Mouse (Mus musculus): ENCODE results near the gene Gm10188. TPM values are rescaled to one million over a fixed set of nuclear protein-coding genes. Genes with fewer than 3 reads are reported as not detected.

Gm10188 gene
- polyA plus RNA-seq, 1 experiment from 2014 or later = not detected

DNA sequence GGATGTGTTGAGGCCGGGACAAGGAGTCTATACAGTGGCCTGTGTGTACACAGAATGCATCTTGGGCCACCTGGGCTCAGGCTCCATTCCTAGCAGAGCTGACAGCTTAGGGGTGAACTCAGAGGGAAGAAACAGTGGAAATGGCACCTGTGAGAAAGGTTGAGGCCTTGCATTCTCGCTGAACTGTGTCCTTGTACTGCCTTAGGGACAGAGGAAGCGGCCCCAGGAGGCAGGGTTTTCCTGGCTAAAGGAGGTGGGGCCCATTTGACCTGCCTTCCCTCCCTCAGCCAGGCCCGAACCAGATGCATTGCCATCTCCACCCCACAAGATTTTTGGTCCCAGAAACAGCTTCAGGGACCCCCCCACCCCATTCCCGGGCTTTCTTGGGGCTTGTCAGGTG lies 33.9 kb downstream of the Gm10188 start:
- Histone ChIP-seq H3K27me3 (ENCODE audit: control insufficient read depth, insufficient read depth, low read length) (peaks cover 8% of the 10 kb centered on the region; the same call in 1 of the 2 replicates), H3K9me3 (ENCODE audit: control insufficient read depth, low read length) (no peaks in the 10 kb centered on the region), H3K9ac (ENCODE audit: low read length) (no peak overlapping the region), H3K4me1 (ENCODE audit: control insufficient read depth, insufficient read depth, low read length) (peaks cover 68% of the 10 kb centered on the region), H3K27ac (replicated peaks; ENCODE audit: low read depth, low read length) (0 out of 2 replicates have a peak overlapping the region, but pooled peaks have one; percentile 26), H3K4me2 (ENCODE audit: low read depth, severe bottlenecking) (no peak overlapping the region), H3K4me3 (ENCODE audit: low read depth, low read length) (no peak overlapping the region), H3K36me3 (ENCODE audit: control insufficient read depth, insufficient read depth, low read length) (no peaks in the 10 kb centered on the region)
- 32% methylated on average over 5 of the region's 5 CpGs for WGBS
- no peak for ATAC-seq (ENCODE audit: insufficient number of reproducible peaks, low FRiP score, low TSS enrichment, low read depth)
- DNase-seq (ENCODE audit: low spot score) = peak; percentile 21

DNA sequence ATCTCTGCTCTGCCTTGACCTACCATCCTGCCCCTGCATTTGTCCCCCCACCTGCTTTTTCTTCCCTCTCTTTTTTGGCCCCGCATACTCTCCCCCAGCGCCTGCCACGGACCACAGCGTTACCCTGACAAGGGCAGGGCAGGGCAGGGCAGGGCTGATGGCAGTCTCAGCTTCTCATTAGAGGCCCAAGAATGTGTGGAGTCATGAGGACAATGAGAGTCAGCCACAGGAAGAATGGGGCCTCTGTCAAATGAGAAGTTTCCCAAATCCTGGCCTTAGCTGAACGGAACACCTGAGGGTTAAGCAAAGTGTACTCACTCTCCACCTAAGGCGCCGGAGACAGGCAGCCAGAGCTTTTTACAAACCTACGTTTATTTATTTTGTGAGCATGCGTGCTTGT lies 34.5 kb downstream of the Gm10188 start:
- H3K4me3 ChIP-seq (ENCODE audit: low read depth, low read length) = no peak overlapping the region
- H3K27me3 ChIP-seq (ENCODE audit: control insufficient read depth, insufficient read depth, low read length) = peaks cover 8% of the 10 kb centered on the region; the same call in 1 of the 2 replicates
- no peaks in the 10 kb centered on the region for H3K36me3 ChIP-seq (ENCODE audit: control insufficient read depth, insufficient read depth, low read length)
- H3K9me3 ChIP-seq (ENCODE audit: control insufficient read depth, low read length) = no peaks in the 10 kb centered on the region
- ATAC-seq (ENCODE audit: insufficient number of reproducible peaks, low FRiP score, low TSS enrichment, low read depth) (no peak), DNase-seq (ENCODE audit: low spot score) (no peak)
- 50% methylated on average over 9 of the region's 9 CpGs for WGBS
- peaks cover 62% of the 10 kb centered on the region for H3K4me1 ChIP-seq (ENCODE audit: control insufficient read depth, insufficient read depth, low read length)
- H3K9ac ChIP-seq (ENCODE audit: low read length) = no peak overlapping the region
- no peak overlapping the region for H3K4me2 ChIP-seq (ENCODE audit: low read depth, severe bottlenecking)
- no peak overlapping the region for H3K27ac ChIP-seq (replicated peaks; ENCODE audit: low read depth, low read length)

DNA sequence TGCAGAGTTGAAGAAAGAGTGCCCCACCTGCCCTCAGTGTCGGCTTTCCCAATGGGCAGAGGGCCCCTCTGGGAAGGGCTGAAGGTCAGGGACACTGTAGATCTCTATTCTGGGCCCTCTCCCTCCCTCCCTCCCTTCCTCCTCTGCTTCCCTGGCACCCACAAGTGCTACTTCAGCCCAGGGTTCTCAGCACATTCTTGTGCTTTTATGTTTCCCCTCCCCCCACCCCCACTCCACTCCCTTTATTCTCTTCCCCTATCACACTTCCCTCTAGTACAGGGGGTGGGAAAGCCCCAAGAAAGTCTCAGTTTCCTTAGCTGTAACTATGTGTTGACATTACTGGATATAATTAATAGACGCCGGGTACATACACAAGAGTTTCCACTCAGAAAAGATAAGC lies 34.9 kb downstream of the Gm10188 start:
- Histone ChIP-seq H3K9me3 (ENCODE audit: control insufficient read depth, low read length) (no peaks in the 10 kb centered on the region), H3K27ac (replicated peaks; ENCODE audit: low read depth, low read length) (no peak overlapping the region), H3K4me3 (ENCODE audit: low read depth, low read length) (no peak overlapping the region), H3K9ac (ENCODE audit: low read length) (no peak overlapping the region), H3K27me3 (ENCODE audit: control insufficient read depth, insufficient read depth, low read length) (peaks cover 11% of the 10 kb centered on the region), H3K4me2 (ENCODE audit: low read depth, severe bottlenecking) (no peak overlapping the region), H3K36me3 (ENCODE audit: control insufficient read depth, insufficient read depth, low read length) (no peaks in the 10 kb centered on the region), H3K4me1 (ENCODE audit: control insufficient read depth, insufficient read depth, low read length) (peaks cover 60% of the 10 kb centered on the region)
- ATAC-seq (ENCODE audit: insufficient number of reproducible peaks, low FRiP score, low TSS enrichment, low read depth) (no peak), DNase-seq (ENCODE audit: low spot score) (no peak)
- WGBS = 63% methylated on average over 3 of the region's 3 CpGs

DNA sequence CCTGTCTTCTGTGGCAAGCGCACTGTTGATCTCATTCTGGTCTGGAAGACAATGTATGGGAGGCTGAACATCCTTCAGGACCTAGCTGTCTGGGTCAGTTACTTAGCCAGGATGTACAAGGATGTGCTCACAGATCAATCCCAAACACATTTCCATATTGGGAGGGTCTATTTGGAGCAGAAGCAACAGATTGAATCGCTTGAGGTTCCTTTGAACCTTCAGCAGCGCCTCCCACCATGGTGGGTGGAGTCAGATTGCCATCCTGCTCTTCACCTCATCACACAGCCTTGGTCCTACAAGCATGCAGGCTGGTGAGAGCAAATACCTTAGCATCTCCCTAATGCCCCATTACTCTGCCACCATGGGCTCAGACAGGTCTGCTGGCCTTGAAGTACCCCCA lies 35.8 kb downstream of the Gm10188 start:
- no peak for ATAC-seq (ENCODE audit: insufficient number of reproducible peaks, low FRiP score, low TSS enrichment, low read depth)
- no peak overlapping the region for H3K4me3 ChIP-seq (ENCODE audit: low read depth, low read length)

DNA sequence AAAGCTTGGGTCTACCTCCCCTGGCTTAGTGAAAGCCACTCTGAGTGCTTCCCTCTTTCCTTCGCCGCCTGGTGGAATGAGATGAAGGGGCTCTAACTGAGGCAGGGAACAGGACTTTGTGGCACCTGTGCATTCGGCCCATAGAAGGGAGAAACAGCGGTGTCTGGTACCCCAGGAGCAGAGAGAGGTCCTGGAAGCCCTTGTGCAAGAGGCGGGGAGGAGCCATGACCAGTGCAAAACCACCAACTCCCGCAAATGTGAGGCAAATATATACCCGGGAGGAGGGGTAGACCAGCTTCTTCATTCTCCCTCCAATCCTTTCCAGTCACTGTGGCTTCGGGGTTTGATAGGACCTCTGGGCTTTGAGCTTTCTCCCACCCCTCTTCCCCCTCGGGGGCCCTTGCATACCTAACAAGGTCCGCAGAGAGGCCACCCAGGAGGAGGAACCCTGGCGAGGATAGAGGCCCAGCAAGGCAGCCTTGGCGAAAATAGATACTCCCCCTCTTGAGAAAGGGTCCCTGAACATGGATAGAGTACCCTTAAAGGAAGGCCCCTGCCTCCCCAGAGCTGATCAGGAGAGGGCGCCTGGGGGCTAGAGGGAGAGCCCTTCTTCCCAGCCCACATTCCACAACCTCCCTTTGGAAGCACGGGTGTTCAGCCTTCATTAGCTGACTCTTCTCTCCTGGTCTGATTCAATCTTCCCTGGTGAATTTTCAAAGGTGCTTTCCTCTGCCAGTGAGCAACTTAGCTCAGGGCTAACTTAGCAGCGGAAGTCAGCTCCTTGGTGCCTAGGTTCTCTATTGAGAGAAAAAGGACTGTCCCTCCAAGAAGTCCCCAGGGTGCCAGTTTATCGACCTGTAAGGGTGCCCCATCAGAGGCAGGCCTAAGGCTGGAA lies 37.5 kb downstream of the Gm10188 start:
- H3K4me3 ChIP-seq (ENCODE audit: low read depth, low read length) = peak overlapping the region; percentile 53
- H3K27me3 ChIP-seq (ENCODE audit: control insufficient read depth, insufficient read depth, low read length) = peaks cover 18% of the 10 kb centered on the region
- H3K27ac ChIP-seq (replicated peaks; ENCODE audit: low read depth, low read length) = 0 out of 2 replicates have a peak overlapping the region, but pooled peaks have one; percentile 30
- peak overlapping the region; percentile 89 for H3K9ac ChIP-seq (ENCODE audit: low read length)
- WGBS = 6% methylated on average over 16 of the region's 16 CpGs
- ATAC-seq (ENCODE audit: insufficient number of reproducible peaks, low FRiP score, low TSS enrichment, low read depth) (no peak), DNase-seq (ENCODE audit: low spot score) (peak; percentile 67)
- H3K4me1 ChIP-seq (ENCODE audit: control insufficient read depth, insufficient read depth, low read length) = peaks cover 49% of the 10 kb centered on the region
- peak overlapping the region; percentile 92 for H3K4me2 ChIP-seq (ENCODE audit: low read depth, severe bottlenecking)
- no peaks in the 10 kb centered on the region for H3K9me3 ChIP-seq (ENCODE audit: control insufficient read depth, low read length)
- H3K36me3 ChIP-seq (ENCODE audit: control insufficient read depth, insufficient read depth, low read length) = no peaks in the 10 kb centered on the region

More for the DNA sequence above, 35.8 kb downstream of the Gm10188 start:
- Histone ChIP-seq H3K27me3 (ENCODE audit: control insufficient read depth, insufficient read depth, low read length) (peaks cover 18% of the 10 kb centered on the region), H3K4me2 (ENCODE audit: low read depth, severe bottlenecking) (no peak overlapping the region), H3K27ac (replicated peaks; ENCODE audit: low read depth, low read length) (no peak overlapping the region), H3K4me1 (ENCODE audit: control insufficient read depth, insufficient read depth, low read length) (peaks cover 59% of the 10 kb centered on the region), H3K9me3 (ENCODE audit: control insufficient read depth, low read length) (no peaks in the 10 kb centered on the region), H3K36me3 (ENCODE audit: control insufficient read depth, insufficient read depth, low read length) (no peaks in the 10 kb centered on the region), H3K9ac (ENCODE audit: low read length) (no peak overlapping the region)
- DNase-seq (ENCODE audit: low spot score) = no peak
- WGBS = 50% methylated on average over 3 of the region's 3 CpGs

DNA sequence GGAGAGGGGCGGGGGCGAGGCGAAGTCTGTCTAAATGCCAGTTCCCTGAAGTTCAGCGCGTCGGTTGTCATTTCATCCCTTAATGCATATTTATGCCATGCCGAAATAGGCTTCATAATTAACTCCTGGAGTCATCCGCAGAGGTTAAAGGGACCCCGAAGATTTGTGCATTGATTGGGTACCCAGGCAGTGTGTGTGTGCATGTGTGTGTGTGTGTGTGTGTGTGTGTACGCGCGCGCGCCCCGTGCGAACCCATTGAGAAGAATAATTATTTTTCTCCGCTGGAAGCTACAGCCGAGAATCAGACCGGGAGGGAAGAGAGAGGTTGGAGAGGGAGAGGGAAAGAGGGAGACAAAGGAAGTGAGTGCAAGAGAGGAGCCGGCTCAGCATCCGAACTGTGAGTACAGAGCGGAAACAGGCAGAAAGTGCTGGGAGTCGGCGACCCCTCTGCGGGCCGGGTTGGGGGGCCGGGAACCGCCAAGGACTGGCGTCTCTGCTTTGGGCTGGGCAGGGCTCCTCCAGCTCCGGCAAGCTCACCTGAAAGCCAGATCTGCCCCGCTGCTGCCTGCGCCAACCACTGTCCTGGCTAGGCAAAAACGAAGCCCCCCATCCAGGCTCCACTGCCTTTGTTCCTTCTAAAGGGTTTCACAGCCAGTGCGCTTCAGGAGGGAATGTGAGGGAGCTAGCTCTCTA lies 38.3 kb downstream of the Gm10188 start, which contains the start of the genes Lemd1 and AC124108.1:
Lemd1 (plus strand) TSS at position 339 of the 693 bp plus-strand sequence.
AC124108.1 (plus strand) TSS at position 365 of the 693 bp plus-strand sequence.
- peak; percentile 67 for DNase-seq (ENCODE audit: low spot score)

DNA sequence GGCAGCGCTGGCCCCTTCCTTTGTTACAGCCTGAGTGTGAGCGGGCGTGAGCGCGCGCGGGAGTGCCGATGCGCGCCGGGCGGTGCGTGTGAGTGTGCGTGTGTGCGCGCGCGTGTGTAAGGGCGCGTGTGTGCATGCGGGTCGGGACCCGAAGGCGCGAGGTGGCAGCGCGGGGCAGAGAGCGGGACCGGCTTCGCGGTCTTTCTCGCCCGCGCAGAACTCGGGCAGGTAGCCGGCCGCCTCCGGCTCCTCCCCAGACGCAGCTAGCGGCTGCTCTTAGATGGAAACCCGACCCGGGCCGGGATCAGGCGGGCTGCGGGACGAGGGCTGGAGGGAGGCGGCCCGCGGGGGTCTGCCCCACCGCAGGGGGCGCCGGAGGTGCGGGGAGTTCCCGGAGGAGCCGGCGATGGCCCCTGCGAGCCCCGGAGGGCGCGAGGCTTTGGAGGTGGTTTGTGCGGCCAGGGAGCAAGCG lies 38.9 kb downstream of the Gm10188 start:
- peaks cover 36% of the 10 kb centered on the region for H3K4me1 ChIP-seq (ENCODE audit: control insufficient read depth, insufficient read depth, low read length)
- H3K27ac ChIP-seq (replicated peaks; ENCODE audit: low read depth, low read length) = peak overlapping the region; percentile 73
- H3K27me3 ChIP-seq (ENCODE audit: control insufficient read depth, insufficient read depth, low read length) = peaks cover 18% of the 10 kb centered on the region

More for the DNA sequence above, 38.3 kb downstream of the Gm10188 start, which contains the start of the genes Lemd1 and AC124108.1:
- peaks cover 41% of the 10 kb centered on the region for H3K4me1 ChIP-seq (ENCODE audit: control insufficient read depth, insufficient read depth, low read length)
- no peak for ATAC-seq (ENCODE audit: insufficient number of reproducible peaks, low FRiP score, low TSS enrichment, low read depth)
- peaks cover 18% of the 10 kb centered on the region for H3K27me3 ChIP-seq (ENCODE audit: control insufficient read depth, insufficient read depth, low read length)
- no peaks in the 10 kb centered on the region for H3K9me3 ChIP-seq (ENCODE audit: control insufficient read depth, low read length)
- peak within 1 kb of the TSS; percentile 73 for H3K27ac ChIP-seq (replicated peaks; ENCODE audit: low read depth, low read length)
- under 1% methylated on average over 34 of the region's 34 CpGs for WGBS
- peak within 1 kb of the TSS; percentile 89 for H3K9ac ChIP-seq (ENCODE audit: low read length)
- H3K4me3 ChIP-seq (ENCODE audit: low read depth, low read length) = peak within 1 kb of the TSS; percentile 53
- H3K36me3 ChIP-seq (ENCODE audit: control insufficient read depth, insufficient read depth, low read length) = no peaks in the 10 kb centered on the region
- peak within 1 kb of the TSS; percentile 92 for H3K4me2 ChIP-seq (ENCODE audit: low read depth, severe bottlenecking)

DNA sequence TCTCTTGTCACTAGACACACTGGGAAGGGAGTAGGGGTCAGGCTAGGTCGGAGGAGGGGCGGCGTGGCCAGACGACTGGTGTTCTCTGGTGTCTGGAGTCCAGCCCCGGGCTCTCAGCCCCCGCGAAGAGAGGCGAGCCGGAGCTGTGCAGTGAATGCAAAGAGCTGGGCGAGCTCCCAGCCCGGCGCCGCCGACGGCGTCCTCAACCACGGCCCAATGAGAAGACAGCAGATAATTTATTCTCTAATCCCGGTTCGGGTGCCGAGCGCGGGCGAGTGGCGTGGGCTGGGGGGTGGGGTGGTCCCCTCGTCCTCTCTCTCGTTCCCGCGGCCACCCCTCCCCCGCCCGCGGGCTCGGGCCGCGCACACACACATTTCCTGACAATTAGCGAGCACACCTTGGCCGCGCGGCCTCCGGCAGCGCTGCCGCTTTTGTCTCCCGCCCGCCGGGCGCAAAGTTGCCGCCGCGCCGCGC lies 39.5 kb downstream of the Gm10188 start:
- Histone ChIP-seq H3K27ac (replicated peaks; ENCODE audit: low read depth, low read length) (peak overlapping the region; percentile 73), H3K4me2 (ENCODE audit: low read depth, severe bottlenecking) (peak overlapping the region; percentile 92), H3K9me3 (ENCODE audit: control insufficient read depth, low read length) (no peaks in the 10 kb centered on the region), H3K4me1 (ENCODE audit: control insufficient read depth, insufficient read depth, low read length) (peaks cover 31% of the 10 kb centered on the region), H3K36me3 (ENCODE audit: control insufficient read depth, insufficient read depth, low read length) (no peaks in the 10 kb centered on the region), H3K9ac (ENCODE audit: low read length) (peak overlapping the region; percentile 89), H3K4me3 (ENCODE audit: low read depth, low read length) (peak overlapping the region; percentile 53), H3K27me3 (ENCODE audit: control insufficient read depth, insufficient read depth, low read length) (peaks cover 18% of the 10 kb centered on the region)
- DNase-seq (ENCODE audit: low spot score) (peak; percentile 80), ATAC-seq (ENCODE audit: insufficient number of reproducible peaks, low FRiP score, low TSS enrichment, low read depth) (peak; percentile 51; the same call in 1 of the 2 replicates)
- WGBS = under 1% methylated on average over 47 of the region's 50 CpGs

More for the DNA sequence above, 38.9 kb downstream of the Gm10188 start:
- Histone ChIP-seq H3K9ac (ENCODE audit: low read length) (peak overlapping the region; percentile 89), H3K36me3 (ENCODE audit: control insufficient read depth, insufficient read depth, low read length) (no peaks in the 10 kb centered on the region), H3K4me2 (ENCODE audit: low read depth, severe bottlenecking) (peak overlapping the region; percentile 92), H3K4me3 (ENCODE audit: low read depth, low read length) (peak overlapping the region; percentile 53), H3K9me3 (ENCODE audit: control insufficient read depth, low read length) (no peaks in the 10 kb centered on the region)
- DNase-seq (ENCODE audit: low spot score) = peak; percentile 77
- under 1% methylated on average over 62 of the region's 62 CpGs for WGBS
- no peak for ATAC-seq (ENCODE audit: insufficient number of reproducible peaks, low FRiP score, low TSS enrichment, low read depth)

All from limb, embryonic 11.5 days (tissue).